Mouse (Mus musculus) thymus, postnatal 0 days (tissue): ENCODE results near the gene Bap1. TPM values are rescaled to one million over a fixed set of nuclear protein-coding genes. Genes with fewer than 3 reads are reported as not detected.

Experiments used
- polyA plus RNA-seq: library from polyadenylated mRNA; unstranded; fragments of >200 nt; fragmentation: Nextera tagmentation; extraction: Ambion mirVana; gene quantifications from 2 replicates; pipeline ENCODE4 v1.2.1, GENCODE M21; 2015

The Bap1 gene
- polyA plus RNA-seq, 1 experiment from 2014 or later: 66.5 TPM

Other genes starting within 250 kb of the Bap1 start
- 469 and 501 TPM in 2 replicates for gene Spcs1, start 249.8 kb upstream of the Bap1 start, polyA plus RNA-seq
- 103 and 128 TPM in 2 replicates for gene Pbrm1, start 232.3 kb upstream of the Bap1 start, polyA plus RNA-seq
- 141 and 143 TPM in 2 replicates for gene Gnl3, start 232.3 kb upstream of the Bap1 start, polyA plus RNA-seq
- gene Smim4, start 122.5 kb upstream of the Bap1 start, polyA plus RNA-seq: 244 and 262 TPM in 2 replicates
- gene Nt5dc2, start 120.4 kb upstream of the Bap1 start, polyA plus RNA-seq: 111 and 116 TPM in 2 replicates
- 8.0 and 8.8 TPM in 2 replicates for gene Stab1, start 82.8 kb upstream of the Bap1 start, polyA plus RNA-seq
- 5.0 and 5.7 TPM in 2 replicates for gene Tnnc1, start 43.1 kb upstream of the Bap1 start, polyA plus RNA-seq
- 116 and 144 TPM in 2 replicates for gene Nisch, start 34.5 kb upstream of the Bap1 start, polyA plus RNA-seq
- 0.27 and 0.30 TPM in 2 replicates for gene Sema3g, start 33.6 kb upstream of the Bap1 start, polyA plus RNA-seq
- 18.6 and 21.5 TPM in 2 replicates for gene Phf7, start 133 bp upstream of the Bap1 start, polyA plus RNA-seq
- 0.22 and 0.31 TPM in 2 replicates for gene Dnah1, start 72.4 kb downstream of the Bap1 start, polyA plus RNA-seq
- 33.8 and 34.9 TPM in 2 replicates for gene Capn7, start 85.2 kb downstream of the Bap1 start, polyA plus RNA-seq
- 20.3 and 20.7 TPM in 2 replicates for gene Sh3bp5, start 184.6 kb downstream of the Bap1 start, polyA plus RNA-seq
- 47.2 and 52.6 TPM in 2 replicates for gene Eaf1, start 242.9 kb downstream of the Bap1 start, polyA plus RNA-seq
- gene Mettl6, start 243.6 kb downstream of the Bap1 start, polyA plus RNA-seq: 149 and 164 TPM in 2 replicates